Mouse (Mus musculus) heart, adult 18-20 months (tissue): ENCODE results near the gene Zfp316. TPM values are rescaled to one million over a fixed set of nuclear protein-coding genes. Genes with fewer than 3 reads are reported as not detected.

Experiments
- DNase-seq, 2 experiments: peaks; one replicate each; pipeline ENCODE4 v3.0.0; 2021 to 2022; ENCODE audit warnings: mixed read lengths in 1 of 2
- total RNA-seq, 2 experiments: library from RNA; stranded (reverse); gene quantifications; 2 replicates each; pipeline ENCODE4 v1.2.3; 2021

The Zfp316 gene
- total RNA-seq, 2 experiments from 2014 or later = 5.5 to 5.7 TPM

DNA sequence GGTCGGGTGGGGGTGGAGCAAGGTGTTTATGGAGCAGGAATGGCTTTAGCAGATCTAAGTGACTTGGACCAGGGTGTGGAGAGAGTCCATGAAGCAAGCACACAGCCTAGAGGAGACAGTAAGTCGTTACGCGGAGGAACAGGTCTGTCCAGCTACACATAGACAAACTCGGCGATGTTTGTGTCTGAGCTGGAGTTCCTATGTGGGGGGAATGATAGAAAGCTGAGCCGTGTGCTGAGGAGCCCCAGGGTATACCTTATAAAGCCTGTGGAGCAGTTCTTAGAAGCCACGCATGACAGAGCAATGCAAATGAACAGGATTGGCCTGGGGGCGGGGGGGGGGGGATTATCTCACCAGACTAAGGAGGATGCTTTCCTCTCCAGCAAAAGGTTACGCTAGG lies 9.4 kb upstream of the Zfp316 start:
- no peak for DNase-seq

- DNase-seq = no peak
These were observed 5.9 kb upstream of the Zfp316 start for GRCm38 (mm10) chr5:143275761-143276160.

DNA sequence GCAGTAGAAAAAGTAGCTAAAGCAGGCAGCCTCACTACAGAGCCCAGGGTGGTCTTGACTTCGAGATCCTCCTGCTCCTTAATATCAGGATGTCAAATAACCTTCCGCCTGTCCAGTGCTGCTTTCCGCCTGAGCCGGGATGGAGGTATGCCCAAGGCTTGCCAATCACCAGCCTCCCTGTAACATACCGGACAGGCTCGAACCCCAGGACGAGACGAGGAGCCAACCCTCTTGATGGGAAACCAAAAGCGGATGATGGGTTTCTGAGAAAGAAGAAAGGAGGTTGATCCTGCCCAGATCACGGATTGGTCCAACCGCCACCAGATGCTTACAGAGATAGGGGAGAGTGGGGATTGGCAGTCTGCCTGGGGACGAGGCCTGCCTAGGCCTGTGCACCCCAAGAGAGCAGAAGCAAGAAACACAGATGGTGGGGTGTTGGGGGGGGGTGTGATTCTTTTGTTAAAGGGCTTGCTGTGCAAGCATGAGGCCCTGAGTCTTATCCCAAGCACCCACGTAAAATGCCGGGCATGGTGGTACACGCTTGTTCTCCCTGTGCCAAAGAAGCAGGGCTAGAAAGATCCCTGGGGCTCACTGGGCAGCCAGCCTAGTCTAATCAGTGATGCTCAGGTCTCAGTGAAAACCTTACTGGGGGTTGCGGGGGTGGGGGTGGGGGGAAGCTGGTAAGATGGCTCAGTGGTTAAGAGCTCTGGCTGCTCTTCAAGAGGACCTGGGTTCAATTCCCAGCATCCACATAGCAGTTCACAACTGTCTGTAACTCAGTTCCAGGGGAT lies 2.9 kb upstream of the Zfp316 start:
- no peak for DNase-seq

- DNase-seq = no peak
These were observed 2.3 kb upstream of the Zfp316 start for GRCm38 (mm10) chr5:143272108-143272507.

DNA sequence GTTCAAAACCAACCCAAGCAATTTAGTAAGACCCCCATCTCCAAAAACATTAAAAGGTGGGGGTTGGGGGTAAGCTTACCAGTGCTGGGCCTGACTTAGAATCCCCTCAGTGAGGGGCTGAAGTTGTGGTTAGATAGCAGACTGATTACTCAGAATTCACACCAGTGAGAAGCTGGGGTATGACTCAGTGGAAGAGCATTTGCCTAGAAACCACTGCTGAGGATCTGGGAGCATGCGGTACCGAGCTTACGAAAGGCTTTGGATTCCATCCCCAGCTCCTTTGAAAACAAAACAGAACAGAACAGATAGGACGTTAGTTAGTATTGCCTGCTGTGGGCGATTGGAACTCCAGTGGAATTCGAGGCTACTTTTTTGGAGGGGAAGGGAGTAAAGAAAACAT lies 1.8 kb upstream of the Zfp316 start:
- peak in 1 of 2 experiments; percentile 31 for DNase-seq

- no peak for DNase-seq
These were observed 313 bp upstream of the Zfp316 start for GRCm38 (mm10) chr5:143270151-143270519.

DNA sequence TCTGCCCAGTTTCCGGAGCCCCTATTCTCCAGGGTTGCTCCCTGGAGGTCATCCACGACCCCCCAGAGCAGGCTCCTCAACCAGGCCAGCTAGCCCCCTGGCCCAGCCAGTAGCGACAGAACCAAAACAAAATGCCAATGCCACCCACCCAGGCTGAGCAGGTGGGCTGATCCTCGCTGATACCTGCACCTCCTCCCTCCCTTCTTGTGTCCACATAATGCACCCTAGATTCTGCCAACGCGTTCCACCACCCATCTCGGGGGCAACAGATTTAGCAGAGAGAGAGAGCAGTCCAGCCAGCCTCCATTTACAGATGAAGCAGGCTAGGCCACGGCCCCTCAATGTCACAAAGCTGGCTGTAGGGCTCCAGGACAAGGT lies 848 bp downstream of the Zfp316 start:
- no peak for DNase-seq

- DNase-seq = no peak
These were observed 3.0 kb downstream of the Zfp316 start for GRCm38 (mm10) chr5:143266794-143267193.

DNA sequence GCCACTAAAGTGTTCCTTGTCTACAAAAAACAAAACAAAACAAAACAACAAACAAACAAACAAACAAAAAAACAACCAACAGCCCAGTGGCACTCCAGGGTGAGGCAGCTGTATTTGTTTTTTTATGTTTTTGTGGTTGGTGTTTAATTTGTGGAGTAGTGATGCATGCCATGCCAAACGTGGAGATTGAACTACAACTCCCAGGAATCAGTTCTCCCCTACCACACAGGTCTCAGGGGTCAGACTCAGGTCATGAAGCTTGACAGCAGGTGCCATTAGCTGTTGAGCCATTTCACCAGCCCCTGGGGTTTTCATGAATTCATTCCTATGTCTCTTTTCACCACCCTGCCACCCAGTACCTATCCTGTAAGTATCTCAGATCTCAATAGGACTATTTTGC lies 4.4 kb downstream of the Zfp316 start:
- DNase-seq = no peak

DNA sequence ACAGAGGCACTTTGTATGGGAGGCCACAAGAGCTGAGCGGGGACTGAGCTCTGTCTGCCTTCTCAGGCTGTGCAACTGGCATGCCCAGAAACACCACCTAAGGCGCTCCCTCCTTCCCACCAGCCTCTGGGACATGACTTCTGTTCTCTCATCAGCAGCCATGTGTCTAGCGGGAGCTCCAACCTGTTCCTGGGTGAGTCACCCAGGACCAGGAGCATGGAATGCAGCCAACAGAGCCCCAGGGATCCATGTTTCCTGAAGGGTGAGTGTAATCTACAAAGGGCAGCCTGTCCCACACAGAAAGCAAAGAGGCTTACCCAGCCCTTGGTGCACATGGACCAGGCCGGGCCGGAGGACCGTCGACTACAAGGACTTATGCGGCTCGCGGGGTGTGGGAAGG lies 5.1 kb downstream of the Zfp316 start:
- no peak for DNase-seq

GRCm38 (mm10) chr5:143261636-143262035 lies 8.2 kb downstream of the Zfp316 start:
- no peak for DNase-seq

DNA sequence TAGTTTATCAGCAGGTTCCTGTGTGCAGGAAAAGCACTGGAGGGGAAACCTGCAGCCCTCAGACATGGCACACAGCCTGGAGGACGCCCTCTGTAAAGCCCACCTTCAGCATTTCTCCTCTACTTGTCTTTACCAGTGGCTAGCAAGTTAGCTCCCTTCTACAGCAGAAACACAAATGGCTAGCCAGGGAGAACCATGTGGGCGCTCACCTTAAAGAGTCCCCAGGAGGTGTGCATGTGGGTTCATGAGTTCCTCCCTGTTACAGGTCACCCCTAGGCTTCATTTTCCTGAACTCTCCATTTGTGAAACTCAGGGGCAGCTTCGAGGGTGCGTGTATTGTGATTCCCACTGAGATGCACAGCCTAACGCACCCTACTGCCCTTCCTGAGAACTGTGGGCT lies 14.0 kb downstream of the Zfp316 start:
- DNase-seq = no peak

- no peak for DNase-seq
These were observed 14.7 kb downstream of the Zfp316 start for GRCm38 (mm10) chr5:143255131-143255519.

DNA sequence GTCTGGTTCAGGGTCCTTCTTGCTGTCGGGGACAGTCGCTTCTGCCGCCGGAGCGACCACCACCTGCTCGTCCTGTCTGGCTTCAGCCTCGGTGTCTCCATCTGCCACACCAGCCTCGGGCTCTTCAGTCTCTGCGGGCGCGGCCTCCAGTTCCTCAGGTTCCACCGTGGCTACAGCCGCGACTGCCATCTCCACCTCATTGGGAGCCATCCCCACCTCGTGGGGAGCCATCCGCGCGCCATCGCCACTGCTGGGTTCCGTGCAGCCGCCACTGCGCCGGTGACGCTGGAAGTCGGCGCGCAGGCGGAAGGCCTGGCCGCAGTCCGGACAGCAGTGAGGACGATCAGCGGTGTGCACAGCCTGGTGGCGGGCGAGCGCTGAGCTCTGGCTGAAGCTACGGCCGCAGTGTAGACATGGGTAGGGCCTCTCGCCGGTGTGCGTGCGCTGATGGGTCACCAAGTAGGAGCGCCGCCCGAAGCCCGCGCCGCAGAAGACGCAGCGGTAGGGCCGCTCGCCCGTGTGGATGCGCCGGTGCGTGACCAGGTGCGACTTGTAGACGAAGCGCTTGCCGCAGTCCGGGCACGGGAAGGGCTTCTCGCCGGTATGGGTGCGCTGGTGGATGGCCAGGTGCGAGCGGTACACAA lies 15.2 kb downstream of the Zfp316 start:
- no peak for DNase-seq

DNA sequence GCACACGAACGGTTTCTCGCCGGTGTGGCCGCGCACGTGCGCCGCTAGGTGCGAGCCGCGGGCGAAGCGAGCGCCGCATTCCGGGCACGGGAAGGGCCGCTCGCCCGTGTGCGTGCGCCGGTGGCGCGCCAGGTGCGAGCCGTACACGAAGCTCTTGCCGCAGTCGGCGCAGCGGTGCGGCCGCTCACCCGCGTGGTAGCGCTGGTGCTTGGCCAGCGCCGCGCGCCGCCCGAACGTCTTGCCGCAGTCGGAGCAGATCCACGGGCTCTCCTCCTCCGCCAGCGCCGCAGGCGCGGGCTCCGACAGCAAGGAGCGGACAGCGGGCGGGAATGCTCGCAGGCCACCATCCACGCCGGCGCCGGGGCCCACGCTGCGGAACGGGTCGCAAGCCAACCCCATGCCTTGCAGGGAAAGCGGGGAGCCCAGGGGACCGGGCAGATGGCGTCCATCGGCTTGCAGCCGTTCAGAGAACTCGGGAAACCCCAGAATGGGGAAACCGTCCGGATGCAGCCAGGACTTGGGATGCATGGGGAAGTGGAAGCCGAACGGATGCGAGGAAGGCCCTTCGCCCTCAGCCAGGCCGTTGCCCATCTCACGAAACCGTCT lies 15.8 kb downstream of the Zfp316 start:
- no peak for DNase-seq

GRCm38 (mm10) chr5:143253186-143253880 lies 16.5 kb downstream of the Zfp316 start:
- DNase-seq = no peak

GRCm38 (mm10) chr5:143252791-143253185 lies 17.0 kb downstream of the Zfp316 start:
- DNase-seq = no peak

DNA sequence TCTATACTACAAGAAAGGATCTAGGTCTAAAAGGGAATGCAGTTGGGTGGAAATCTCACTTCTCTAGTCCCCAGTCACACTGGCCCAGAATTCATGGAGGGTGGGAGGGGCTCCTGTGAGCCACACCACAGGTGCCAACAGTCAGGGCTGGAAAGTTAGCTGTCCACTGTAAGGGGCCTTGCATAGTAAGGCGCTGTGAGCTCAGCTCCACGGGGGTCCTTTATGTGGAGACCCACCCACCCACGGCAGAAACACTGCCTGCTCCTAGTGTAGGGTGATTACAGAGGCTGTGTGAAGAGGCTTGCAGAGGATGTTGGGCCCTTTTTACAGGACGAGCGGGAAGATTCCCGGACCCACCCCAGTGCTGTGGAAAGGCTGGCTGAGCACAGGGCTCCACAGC lies 17.8 kb downstream of the Zfp316 start:
- no peak for DNase-seq

DNA sequence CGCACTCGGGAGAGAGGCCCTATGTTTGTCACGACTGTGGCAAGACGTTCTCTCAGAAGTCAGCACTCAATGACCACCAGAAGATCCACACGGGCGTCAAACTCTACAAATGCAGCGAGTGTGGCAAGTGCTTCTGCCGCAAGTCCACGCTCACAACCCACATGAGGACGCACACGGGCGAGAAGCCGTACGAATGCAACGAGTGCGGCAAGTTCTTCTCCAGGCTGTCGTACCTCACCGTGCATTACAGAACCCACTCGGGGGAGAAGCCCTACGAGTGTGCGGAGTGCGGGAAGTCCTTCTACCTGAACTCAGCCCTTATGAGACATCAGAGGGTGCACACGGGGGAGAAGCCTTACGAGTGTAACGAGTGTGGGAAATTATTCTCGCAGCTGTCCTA lies 24.9 kb downstream of the Zfp316 start:
- DNase-seq = no peak

GRCm38 (mm10) chr5:143236036-143236435 lies 33.8 kb downstream of the Zfp316 start:
- no peak for DNase-seq

DNA sequence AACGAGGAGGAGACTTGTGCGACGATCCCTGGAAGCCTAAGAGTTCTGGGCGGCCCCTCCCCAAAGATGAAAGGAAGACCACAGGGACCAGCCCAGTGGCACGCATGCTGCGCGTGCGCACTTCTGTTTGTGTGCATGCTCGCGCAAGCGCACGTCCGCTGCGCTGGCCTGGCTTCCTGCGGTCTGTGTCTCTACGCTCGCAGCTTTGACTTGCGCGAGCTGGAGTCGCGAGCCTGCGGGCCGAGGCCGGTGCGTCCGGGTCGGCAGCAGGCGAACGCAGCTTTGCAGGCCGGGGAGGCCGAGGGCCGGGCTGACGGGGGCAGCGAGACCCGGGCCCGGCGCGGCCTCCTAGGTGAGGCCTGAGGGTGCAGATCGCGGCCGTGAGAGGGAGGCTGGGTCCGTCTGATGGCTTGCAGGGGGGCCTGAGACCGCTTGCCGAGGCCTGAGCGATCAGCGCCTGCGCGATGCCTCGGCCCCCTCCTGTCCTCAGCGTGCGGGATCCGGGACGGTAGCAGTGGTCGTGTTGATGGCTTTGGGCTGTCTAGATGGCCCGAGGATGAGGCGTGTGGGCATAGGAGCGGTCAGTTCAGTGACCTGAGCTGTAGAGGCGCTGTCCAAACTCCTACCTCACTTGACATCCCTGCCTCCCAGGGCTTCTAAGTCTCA lies 34.7 kb downstream of the Zfp316 start, which contains the start of gene Zfp12:
TSS of gene Zfp12 (plus strand) at position 136 of the 666 bp plus-strand sequence.
- DNase-seq = peak; percentile 93 to 97

- DNase-seq = no peak
These were observed 43.0 kb downstream of the Zfp316 start, which contains the start of gene Spdye4a for GRCm38 (mm10) chr5:143226790-143227189. Gene Spdye4a, minus strand, starts transcription at chr5:143226890.
